Mouse (Mus musculus): ENCODE results near the gene Islr. TPM values are rescaled to one million over a fixed set of nuclear protein-coding genes. Genes with fewer than 3 reads are reported as not detected.

Gene Islr
- total RNA-seq, 2 experiments from 2014 or later = 16.5 to 17.4 TPM

GRCm38 (mm10) chr9:58158541-58159311 lies 45.4 kb downstream of the Islr start:
- DNase-seq (ENCODE audit: low spot score in 2 of 2) = no peak

- no peak for DNase-seq (ENCODE audit: low spot score in 2 of 2)
Observed at GRCm38 (mm10) chr9:58157838-58158237, 46.3 kb downstream of the Islr start.

- no peak for DNase-seq (ENCODE audit: low spot score in 2 of 2)
Observed at GRCm38 (mm10) chr9:58156819-58157560, 47.1 kb downstream of the Islr start.

- DNase-seq (ENCODE audit: low spot score in 2 of 2) = no peak
Observed at GRCm38 (mm10) chr9:58155366-58155765, 48.7 kb downstream of the Islr start.

- DNase-seq (ENCODE audit: low spot score in 2 of 2) = no peak
Observed at GRCm38 (mm10) chr9:58153095-58153494, 51.0 kb downstream of the Islr start.

- DNase-seq (ENCODE audit: low spot score in 2 of 2) = no peak
Observed at GRCm38 (mm10) chr9:58150733-58151361, 53.3 kb downstream of the Islr start.

- no peak for DNase-seq (ENCODE audit: low spot score in 2 of 2)
Observed at GRCm38 (mm10) chr9:58148806-58149205, 55.3 kb downstream of the Islr start.

- DNase-seq (ENCODE audit: low spot score in 2 of 2) = no peak
Observed at GRCm38 (mm10) chr9:58145417-58145816, 58.7 kb downstream of the Islr start.

GRCm38 (mm10) chr9:58144664-58145063 lies 59.4 kb downstream of the Islr start:
- no peak for DNase-seq (ENCODE audit: low spot score in 2 of 2)

GRCm38 (mm10) chr9:58143419-58143818 lies 60.7 kb downstream of the Islr start:
- no peak for DNase-seq (ENCODE audit: low spot score in 2 of 2)

- peak in 1 of 2 experiments; percentile 31 for DNase-seq (ENCODE audit: low spot score in 2 of 2)
Observed at GRCm38 (mm10) chr9:58139947-58140346, 64.2 kb downstream of the Islr start.

GRCm38 (mm10) chr9:58135921-58136321 lies 68.2 kb downstream of the Islr start:
- DNase-seq (ENCODE audit: low spot score in 2 of 2) = no peak

- no peak for DNase-seq (ENCODE audit: low spot score in 2 of 2)
Observed at GRCm38 (mm10) chr9:58134906-58135305, 69.2 kb downstream of the Islr start.

GRCm38 (mm10) chr9:58133893-58134884 lies 69.9 kb downstream of the Islr start:
- no peak for DNase-seq (ENCODE audit: low spot score in 2 of 2)

GRCm38 (mm10) chr9:58131735-58132134 lies 72.4 kb downstream of the Islr start:
- DNase-seq (ENCODE audit: low spot score in 2 of 2) = no peak

GRCm38 (mm10) chr9:58130909-58131308 lies 73.2 kb downstream of the Islr start:
- no peak for DNase-seq (ENCODE audit: low spot score in 2 of 2)

- DNase-seq (ENCODE audit: low spot score in 2 of 2) = no peak
Observed at GRCm38 (mm10) chr9:58129508-58129907, 74.6 kb downstream of the Islr start.

GRCm38 (mm10) chr9:58128926-58129413 lies 75.1 kb downstream of the Islr start:
- no peak for DNase-seq (ENCODE audit: low spot score in 2 of 2)

GRCm38 (mm10) chr9:58125811-58126210 lies 78.3 kb downstream of the Islr start:
- DNase-seq (ENCODE audit: low spot score in 2 of 2) = no peak

- DNase-seq (ENCODE audit: low spot score in 2 of 2) = no peak
Observed at GRCm38 (mm10) chr9:58125085-58125484, 79.0 kb downstream of the Islr start.

- DNase-seq (ENCODE audit: low spot score in 2 of 2) = no peak
Observed at GRCm38 (mm10) chr9:58118671-58119070, 85.4 kb downstream of the Islr start, which contains the start of gene Ccdc33. TSS of gene Ccdc33 (minus strand) at chr9:58118823.
